27 mouse cellular contexts compared by ENCODE assay signal in the genomic region with DNA sequence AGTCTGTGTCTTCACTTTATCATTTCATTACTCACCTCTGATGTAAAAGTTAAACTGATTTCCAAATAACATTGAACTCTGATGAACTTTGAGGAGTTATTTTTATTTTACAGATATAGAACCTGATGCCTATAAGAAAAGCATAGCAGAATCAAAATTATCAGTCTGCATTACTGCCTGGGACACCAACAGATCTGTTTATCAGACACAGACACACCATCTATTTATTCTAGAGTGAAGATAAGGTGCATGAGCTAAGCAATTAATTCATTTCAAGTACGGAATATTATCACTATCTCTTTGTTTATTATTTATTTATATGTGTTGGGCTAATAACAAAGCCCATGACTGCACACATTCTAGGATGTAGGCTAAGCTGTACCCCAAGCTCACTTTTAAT.
"Had no signal": no experiment of that assay in that cellular context is flagged by ENCODE, and none has a peak within 500 bp of the region (broad histone marks: within the 10 kb centered on the region; RNA-seq: fewer than 3 reads in every experiment).

No protein-coding gene starts in this region.

- H3K27ac ChIP-seq: limb, embryonic 10.5 days; limb, embryonic 12.5 days; limb, embryonic 13.5 days; limb, embryonic 15.5 days; liver, embryonic 12.5 days; liver, embryonic 13.5 days; liver, embryonic 14.5 days; liver, embryonic 15.5 days; lung, embryonic 15.5 days; macrophage; midbrain, embryonic 10.5 days; midbrain, embryonic 12.5 days; midbrain, embryonic 13.5 days; midbrain, embryonic 15.5 days had no signal

- H3K9ac ChIP-seq: limb, embryonic 12.5 days; limb, embryonic 13.5 days; limb, embryonic 15.5 days; liver, embryonic 12.5 days; liver, embryonic 13.5 days; liver, embryonic 14.5 days; liver, embryonic 15.5 days; liver, postnatal 0 days; lung, embryonic 14.5 days; lung, embryonic 15.5 days; midbrain, embryonic 12.5 days; midbrain, embryonic 13.5 days; midbrain, embryonic 15.5 days had no signal

- DNase-seq: left cerebral cortex, postnatal 4 days; liver; liver, embryonic 13.5 days; liver, postnatal 0 days; lung, adult 18-20 months; lung, adult 2 months; lung, embryonic 14.5 days; lung, postnatal 10 days; lung, postnatal 14 days; lung, postnatal 36 days; lung, postnatal 4 days; midbrain, embryonic 14.5 days had no signal

- H3K9me3 ChIP-seq: limb, embryonic 10.5 days; limb, embryonic 12.5 days; limb, embryonic 13.5 days; limb, embryonic 15.5 days; liver, embryonic 12.5 days; liver, embryonic 13.5 days; liver, embryonic 15.5 days; lung, embryonic 15.5 days; midbrain, embryonic 10.5 days; midbrain, embryonic 12.5 days; midbrain, embryonic 13.5 days; midbrain, embryonic 15.5 days had no signal

- H3K27me3 ChIP-seq: limb, embryonic 12.5 days; limb, embryonic 13.5 days; limb, embryonic 15.5 days; liver, embryonic 12.5 days; liver, embryonic 13.5 days; liver, embryonic 15.5 days; lung, embryonic 15.5 days; megakaryocyte, embryonic 14.5 days; midbrain, embryonic 12.5 days; midbrain, embryonic 13.5 days; midbrain, embryonic 15.5 days had no signal

- H3K36me3 ChIP-seq: limb, embryonic 10.5 days; limb, embryonic 12.5 days; limb, embryonic 13.5 days; limb, embryonic 15.5 days; liver, embryonic 12.5 days; liver, embryonic 13.5 days; liver, embryonic 15.5 days; lung, embryonic 15.5 days; midbrain, embryonic 10.5 days; midbrain, embryonic 12.5 days; midbrain, embryonic 13.5 days; midbrain, embryonic 15.5 days had no signal

- H3K4me1 ChIP-seq: liver, embryonic 12.5 days; liver, embryonic 13.5 days; liver, embryonic 15.5 days; lung, embryonic 15.5 days; megakaryocyte, embryonic 14.5 days; midbrain, embryonic 10.5 days had no signal

- H3K4me3 ChIP-seq: limb, embryonic 10.5 days; limb, embryonic 12.5 days; limb, embryonic 13.5 days; limb, embryonic 15.5 days; liver, embryonic 12.5 days; liver, embryonic 13.5 days; liver, embryonic 15.5 days; lung, embryonic 15.5 days; megakaryocyte, embryonic 14.5 days; midbrain, embryonic 10.5 days; midbrain, embryonic 12.5 days; midbrain, embryonic 13.5 days; midbrain, embryonic 15.5 days; myocyte had no signal
